Mouse (Mus musculus) olfactory bulb, adult 2 months (tissue): ENCODE measurements around the gene Mab21l1. TPM values are rescaled to one million over a fixed set of nuclear protein-coding genes. Genes with fewer than 3 reads are reported as not detected.

Experiments used
- H3K27ac ChIP-seq: fragments of 200-500 bp; 2 replicates; pipeline ENCODE4 v1.5.1; 2012; ENCODE audit warnings: low read depth, low read length; ENCODE audit not compliant: insufficient read depth
- H3K4me1 ChIP-seq: fragments of 200-500 bp; 2 replicates; pipeline ENCODE4 v1.6.1; 2012; ENCODE audit warnings: low read length; ENCODE audit not compliant: control insufficient read depth, insufficient read depth
- H3K4me3 ChIP-seq: fragments of 200-500 bp; 2 replicates; pipeline ENCODE4 v1.5.1; 2012; ENCODE audit warnings: mild to moderate bottlenecking, low read depth, low read length, moderate library complexity; ENCODE audit not compliant: insufficient read depth
- CTCF ChIP-seq: fragments of 200-500 bp; IDR thresholded peaks from 2 replicates; pipeline ENCODE4 v1.5.1; 2012; ENCODE audit warnings: low read depth, mild to moderate bottlenecking, low read length, moderate library complexity; ENCODE audit not compliant: insufficient read depth
- POLR2A ChIP-seq: fragments of 200-500 bp; IDR thresholded peaks from 2 replicates; pipeline ENCODE4 v1.6.1; 2012; ENCODE audit warnings: mild to moderate bottlenecking, low read depth, low read length, moderate library complexity; ENCODE audit not compliant: insufficient read depth
- WGBS: fragments of 180-500 bp; shearing (Covaris S2); methylation state at CpG from one replicate; pipeline ENCODE4 v1.1.7; 2018; 5-methylcytosine and 5-hydroxymethylcytosine counted together
- polyA plus RNA-seq: library from polyadenylated mRNA; stranded (reverse); fragments of >200 nt; gene quantifications from 2 replicates; pipeline ENCODE4 v1.2.4, GENCODE M21; 2012; ENCODE audit warnings: low replicate concordance; ENCODE audit not compliant: missing spikeins, insufficient read depth, insufficient read length

Gene Mab21l1
- polyA plus RNA-seq, result not detected in 2 replicates

GRCm38 (mm10) chr3:55782056-55782687 lies at the start of gene Mab21l1:
Gene Mab21l1 (plus strand): TSS chr3:55782510.
- no peak within 1 kb of the TSS for H3K4me3 ChIP-seq
- no peak within 1 kb of the TSS for H3K27ac ChIP-seq
- WGBS, result 56% methylated on average over 16 of the region's 16 CpGs
- peaks cover 10% of the 10 kb centered on the region for H3K4me1 ChIP-seq
- no peak for TF ChIP-seq POLR2A
- no peak for TF ChIP-seq CTCF

- H3K4me3 ChIP-seq, result no peak overlapping the region
- H3K27ac ChIP-seq, result no peak overlapping the region
- 81% methylated on average over 6 of the region's 6 CpGs for WGBS
- H3K4me1 ChIP-seq, result 0 out of 2 replicates have a peak, but pooled peaks cover 3% of the 10 kb centered on the region
- TF ChIP-seq CTCF (no peak), POLR2A (no peak)
Measured at GRCm38 (mm10) chr3:55733665-55734064, 48.6 kb upstream of the Mab21l1 start.

- 71% methylated on average over 6 of the region's 6 CpGs for WGBS
- no peak overlapping the region for H3K4me3 ChIP-seq
- TF ChIP-seq POLR2A, result no peak
- TF ChIP-seq CTCF, result no peak
- H3K27ac ChIP-seq, result no peak overlapping the region
- no peaks in the 10 kb centered on the region for H3K4me1 ChIP-seq
Measured at GRCm38 (mm10) chr3:55741428-55741827, 40.9 kb upstream of the Mab21l1 start.

- Histone ChIP-seq H3K27ac (no peak overlapping the region), H3K4me3 (no peak overlapping the region), H3K4me1 (no peaks in the 10 kb centered on the region)
- TF ChIP-seq CTCF, result no peak
- no peak for TF ChIP-seq POLR2A
- 82% methylated on average over 5 of the region's 5 CpGs for WGBS
Measured at GRCm38 (mm10) chr3:55742218-55742617, 40.1 kb upstream of the Mab21l1 start.

GRCm38 (mm10) chr3:55742654-55743053 lies 39.7 kb upstream of the Mab21l1 start:
- Histone ChIP-seq H3K4me3 (no peak overlapping the region), H3K27ac (no peak overlapping the region), H3K4me1 (no peaks in the 10 kb centered on the region)
- TF ChIP-seq POLR2A (no peak), CTCF (no peak)
- WGBS, result 80% methylated on average over 4 of the region's 4 CpGs

- Histone ChIP-seq H3K27ac (no peak overlapping the region), H3K4me1 (no peaks in the 10 kb centered on the region), H3K4me3 (no peak overlapping the region)
- WGBS, result 89% methylated on average over 5 of the region's 5 CpGs
- TF ChIP-seq CTCF, result no peak
- no peak for TF ChIP-seq POLR2A
Measured at GRCm38 (mm10) chr3:55743885-55744284, 38.4 kb upstream of the Mab21l1 start.

- TF ChIP-seq POLR2A, result no peak
- no peak for TF ChIP-seq CTCF
- 71% methylated on average over 11 of the region's 11 CpGs for WGBS
- no peak overlapping the region for H3K27ac ChIP-seq
- no peak overlapping the region for H3K4me3 ChIP-seq
- peaks cover 3% of the 10 kb centered on the region for H3K4me1 ChIP-seq
Measured at GRCm38 (mm10) chr3:55750445-55751065, 31.8 kb upstream of the Mab21l1 start.

GRCm38 (mm10) chr3:55751363-55751762 lies 30.9 kb upstream of the Mab21l1 start:
- H3K27ac ChIP-seq, result no peak overlapping the region
- H3K4me3 ChIP-seq, result no peak overlapping the region
- H3K4me1 ChIP-seq, result peaks cover 10% of the 10 kb centered on the region
- 61% methylated on average over 5 of the region's 5 CpGs for WGBS
- TF ChIP-seq CTCF, result no peak
- no peak for TF ChIP-seq POLR2A

GRCm38 (mm10) chr3:55752558-55752957 lies 29.8 kb upstream of the Mab21l1 start:
- no peak overlapping the region for H3K27ac ChIP-seq
- 92% methylated on average over 4 of the region's 4 CpGs for WGBS
- H3K4me3 ChIP-seq, result no peak overlapping the region
- TF ChIP-seq POLR2A (no peak), CTCF (no peak)
- peaks cover 13% of the 10 kb centered on the region for H3K4me1 ChIP-seq
